Mouse (Mus musculus): ENCODE data around the gene Gamt. TPM values are rescaled to one million over a fixed set of nuclear protein-coding genes. Genes with fewer than 3 reads are reported as not detected.

Gene Gamt
- polyA plus RNA-seq, 1 experiment: 0.82 TPM

DNA sequence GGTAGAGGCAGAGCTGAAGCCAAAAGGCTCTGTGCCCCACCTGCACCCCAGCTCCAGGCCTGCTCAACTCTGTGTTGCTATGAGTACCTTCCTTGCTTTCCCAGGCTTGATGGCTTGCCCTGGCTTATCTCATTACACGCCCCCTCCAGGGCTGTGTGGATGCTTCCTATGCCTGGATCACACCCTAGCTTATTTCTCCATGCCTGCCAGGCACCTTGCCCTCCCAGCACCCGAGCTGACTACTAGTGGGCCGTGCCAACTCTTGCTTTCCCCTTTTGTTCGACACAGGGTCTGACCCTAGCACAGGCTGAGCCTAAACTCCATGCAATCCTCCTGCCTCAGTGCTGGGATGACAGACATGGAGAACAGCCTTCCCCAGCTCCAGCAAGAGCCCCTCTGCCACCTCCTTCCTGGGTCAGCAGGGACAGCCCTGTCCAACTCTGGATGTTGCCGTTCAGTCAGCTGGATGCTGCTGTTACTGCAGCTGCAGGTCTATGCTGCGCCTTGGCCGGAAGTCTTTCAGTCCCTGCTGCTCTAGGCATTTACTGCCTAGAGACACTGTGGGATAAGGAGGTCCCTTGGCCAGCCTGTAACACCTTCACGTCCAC is 36.8 kb upstream of the Gamt start:
- Histone ChIP-seq H3K9ac (ENCODE audit: low read depth, poor library complexity, severe bottlenecking) (no peak overlapping the region), H3K4me3 (ENCODE audit: low read depth, low read length) (no peak overlapping the region), H3K36me3 (ENCODE audit: control insufficient read depth, insufficient read depth, low read length, poor library complexity, severe bottlenecking) (peaks cover 24% of the 10 kb centered on the region), H3K9me3 (replicated peaks; ENCODE audit: control insufficient read depth, insufficient read depth, low read length, poor library complexity, severe bottlenecking) (no peaks in the 10 kb centered on the region), H3K27ac (ENCODE audit: insufficient read depth, low read length) (no peak overlapping the region), H3K27me3 (ENCODE audit: control insufficient read depth, insufficient read depth, low read length, poor library complexity, severe bottlenecking) (no peaks in the 10 kb centered on the region), H3K4me1 (ENCODE audit: control insufficient read depth, insufficient read depth, low read length) (peaks cover 3% of the 10 kb centered on the region)
- TF ChIP-seq CTCF (IDR thresholded peaks at IDR 0.05; ENCODE audit: low read depth, low read length): no peak
- no peak for TF ChIP-seq EP300 (IDR thresholded peaks at IDR 0.05; ENCODE audit: insufficient read depth, low read depth, low read length)
- TF ChIP-seq POLR2A (IDR thresholded peaks at IDR 0.05; ENCODE audit: insufficient read depth, low read length): no peak

DNA sequence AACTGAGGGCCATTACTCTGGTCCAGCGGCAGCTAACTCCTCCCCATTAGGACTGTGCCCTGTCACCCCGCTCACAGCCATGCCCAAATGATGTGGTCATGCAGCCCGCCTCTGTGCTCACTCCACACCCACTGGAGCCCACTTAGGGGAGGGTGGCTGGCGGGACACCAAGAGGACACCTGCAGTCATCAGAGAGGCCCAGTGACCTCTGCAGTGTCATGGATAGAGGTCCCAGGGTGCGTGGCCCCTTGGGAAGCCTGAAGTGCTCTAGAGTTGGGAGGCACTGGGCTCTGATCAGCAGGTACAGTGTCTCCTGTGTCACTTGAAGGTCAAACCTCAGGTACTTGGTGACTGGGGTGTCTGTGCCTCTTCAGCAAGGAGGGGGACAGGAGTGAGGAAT is 36.0 kb upstream of the Gamt start:
- Histone ChIP-seq H3K36me3 (ENCODE audit: control insufficient read depth, insufficient read depth, low read length, poor library complexity, severe bottlenecking) (peaks cover 25% of the 10 kb centered on the region), H3K4me1 (ENCODE audit: control insufficient read depth, insufficient read depth, low read length) (peaks cover 3% of the 10 kb centered on the region), H3K9ac (ENCODE audit: low read depth, poor library complexity, severe bottlenecking) (no peak overlapping the region), H3K9me3 (replicated peaks; ENCODE audit: control insufficient read depth, insufficient read depth, low read length, poor library complexity, severe bottlenecking) (no peaks in the 10 kb centered on the region), H3K4me3 (ENCODE audit: low read depth, low read length) (peak overlapping the region; percentile 9), H3K27ac (ENCODE audit: insufficient read depth, low read length) (no peak overlapping the region), H3K27me3 (ENCODE audit: control insufficient read depth, insufficient read depth, low read length, poor library complexity, severe bottlenecking) (no peaks in the 10 kb centered on the region)
- TF ChIP-seq EP300 (IDR thresholded peaks at IDR 0.05; ENCODE audit: insufficient read depth, low read depth, low read length) (no peak), CTCF (IDR thresholded peaks at IDR 0.05; ENCODE audit: low read depth, low read length) (no peak), POLR2A (IDR thresholded peaks at IDR 0.05; ENCODE audit: insufficient read depth, low read length) (no peak)

DNA sequence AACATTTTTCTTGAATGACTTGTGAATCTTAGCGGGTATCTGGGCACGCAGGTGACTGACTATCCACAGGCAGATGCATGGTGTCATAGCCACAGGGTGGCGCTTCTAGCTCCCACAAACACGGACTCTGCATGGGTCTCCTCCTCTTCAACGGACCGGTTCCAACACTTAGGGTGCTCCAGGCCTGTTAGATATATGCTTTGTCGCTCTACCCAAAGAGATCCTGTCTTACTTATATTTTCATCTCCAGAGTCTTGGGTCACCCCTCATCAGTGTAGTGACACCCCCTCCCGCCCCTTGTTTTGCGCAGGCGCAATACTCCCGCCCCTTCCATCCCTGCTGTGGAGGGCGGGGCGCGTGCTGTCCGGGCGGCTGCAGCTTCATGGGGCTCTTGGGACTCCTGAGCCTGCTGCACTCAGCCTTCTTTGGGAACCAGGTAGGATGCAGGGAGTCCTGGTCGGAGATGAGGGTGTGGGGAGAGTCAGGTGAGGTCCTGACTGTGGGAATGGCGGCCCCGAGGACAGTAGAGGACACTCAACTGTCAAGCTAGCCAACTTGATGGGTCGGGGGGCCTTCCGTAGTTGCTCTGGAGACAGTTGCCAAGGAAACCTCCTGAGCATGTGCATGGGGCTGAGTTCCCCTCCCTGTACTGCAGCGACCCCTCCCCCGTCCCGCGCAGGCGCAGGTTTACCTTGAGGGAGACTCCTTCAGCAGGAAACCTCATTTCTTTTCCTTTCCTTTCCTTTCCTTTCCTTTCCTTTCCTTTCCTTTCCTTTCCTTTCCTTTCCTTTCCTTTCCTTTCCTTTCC is 35.0 kb upstream of the Gamt start, which contains the start of gene Apc2:
Apc2 (plus strand) TSS at position 360 of the 808 bp plus-strand sequence.
- peak within 1 kb of the TSS; percentile 48; the same call in 1 of the 2 replicates for H3K27ac ChIP-seq (ENCODE audit: insufficient read depth, low read length)
- no peak within 1 kb of the TSS for H3K9ac ChIP-seq (ENCODE audit: low read depth, poor library complexity, severe bottlenecking)
- H3K4me1 ChIP-seq (ENCODE audit: control insufficient read depth, insufficient read depth, low read length): peaks cover 3% of the 10 kb centered on the region
- H3K9me3 ChIP-seq (replicated peaks; ENCODE audit: control insufficient read depth, insufficient read depth, low read length, poor library complexity, severe bottlenecking): no peaks in the 10 kb centered on the region
- no peaks in the 10 kb centered on the region for H3K27me3 ChIP-seq (ENCODE audit: control insufficient read depth, insufficient read depth, low read length, poor library complexity, severe bottlenecking)
- peak within 1 kb of the TSS; percentile 82 for H3K4me3 ChIP-seq (ENCODE audit: low read depth, low read length)
- H3K36me3 ChIP-seq (ENCODE audit: control insufficient read depth, insufficient read depth, low read length, poor library complexity, severe bottlenecking): peaks cover 25% of the 10 kb centered on the region
- no peak for TF ChIP-seq POLR2A (IDR thresholded peaks at IDR 0.05; ENCODE audit: insufficient read depth, low read length)
- no peak for TF ChIP-seq EP300 (IDR thresholded peaks at IDR 0.05; ENCODE audit: insufficient read depth, low read depth, low read length)
- TF ChIP-seq CTCF (IDR thresholded peaks at IDR 0.05; ENCODE audit: low read depth, low read length): peak; percentile 73

DNA sequence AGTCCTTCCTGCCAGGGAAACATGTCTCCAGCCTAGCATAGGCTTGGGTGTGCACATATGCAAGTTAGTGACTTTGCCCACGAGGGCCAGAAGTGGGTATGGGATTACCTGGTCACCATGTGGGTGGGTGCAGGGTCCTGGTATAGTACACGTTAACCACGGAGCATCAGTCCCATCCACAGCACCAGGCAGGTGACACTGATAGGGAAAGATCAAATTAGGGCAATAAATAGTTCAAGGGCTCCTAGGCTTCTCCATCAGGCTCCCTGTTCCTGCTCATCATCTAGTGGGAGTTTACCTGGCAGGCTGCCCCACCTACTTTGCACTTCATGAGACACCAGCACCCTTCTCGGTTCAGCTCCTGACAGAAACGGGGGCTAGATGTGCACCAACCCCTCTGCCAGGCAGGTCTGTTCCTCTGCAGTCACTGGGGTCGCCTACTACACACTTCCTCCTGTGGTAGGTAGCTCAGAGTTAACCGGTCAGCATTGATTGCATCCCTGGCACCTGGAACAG is 34.0 kb upstream of the Gamt start:
- Histone ChIP-seq H3K4me3 (ENCODE audit: low read depth, low read length) (no peak overlapping the region), H3K4me1 (ENCODE audit: control insufficient read depth, insufficient read depth, low read length) (peaks cover 3% of the 10 kb centered on the region), H3K9ac (ENCODE audit: low read depth, poor library complexity, severe bottlenecking) (no peak overlapping the region), H3K27ac (ENCODE audit: insufficient read depth, low read length) (peak overlapping the region; percentile 48; the same call in 1 of the 2 replicates), H3K9me3 (replicated peaks; ENCODE audit: control insufficient read depth, insufficient read depth, low read length, poor library complexity, severe bottlenecking) (no peaks in the 10 kb centered on the region), H3K27me3 (ENCODE audit: control insufficient read depth, insufficient read depth, low read length, poor library complexity, severe bottlenecking) (no peaks in the 10 kb centered on the region), H3K36me3 (ENCODE audit: control insufficient read depth, insufficient read depth, low read length, poor library complexity, severe bottlenecking) (peaks cover 25% of the 10 kb centered on the region)
- no peak for TF ChIP-seq POLR2A (IDR thresholded peaks at IDR 0.05; ENCODE audit: insufficient read depth, low read length)
- TF ChIP-seq EP300 (IDR thresholded peaks at IDR 0.05; ENCODE audit: insufficient read depth, low read depth, low read length): no peak
- TF ChIP-seq CTCF (IDR thresholded peaks at IDR 0.05; ENCODE audit: low read depth, low read length): no peak

GRCm38 (mm10) chr10:80294311-80294710 is 33.5 kb upstream of the Gamt start:
- Histone ChIP-seq H3K9me3 (replicated peaks; ENCODE audit: control insufficient read depth, insufficient read depth, low read length, poor library complexity, severe bottlenecking) (no peaks in the 10 kb centered on the region), H3K9ac (ENCODE audit: low read depth, poor library complexity, severe bottlenecking) (no peak overlapping the region), H3K4me1 (ENCODE audit: control insufficient read depth, insufficient read depth, low read length) (peaks cover 3% of the 10 kb centered on the region), H3K27ac (ENCODE audit: insufficient read depth, low read length) (peak overlapping the region; percentile 48; the same call in 1 of the 2 replicates), H3K27me3 (ENCODE audit: control insufficient read depth, insufficient read depth, low read length, poor library complexity, severe bottlenecking) (no peaks in the 10 kb centered on the region), H3K4me3 (ENCODE audit: low read depth, low read length) (peak overlapping the region; percentile 83), H3K36me3 (ENCODE audit: control insufficient read depth, insufficient read depth, low read length, poor library complexity, severe bottlenecking) (peaks cover 25% of the 10 kb centered on the region)
- no peak for TF ChIP-seq EP300 (IDR thresholded peaks at IDR 0.05; ENCODE audit: insufficient read depth, low read depth, low read length)
- no peak for TF ChIP-seq POLR2A (IDR thresholded peaks at IDR 0.05; ENCODE audit: insufficient read depth, low read length)
- no peak for TF ChIP-seq CTCF (IDR thresholded peaks at IDR 0.05; ENCODE audit: low read depth, low read length)

Data from ES-Bruce4 (cell line).